Mouse (Mus musculus) heart, embryonic 14.5 days (tissue): ENCODE measurements around the gene Ccdc36. TPM values are rescaled to one million over a fixed set of nuclear protein-coding genes. Genes with fewer than 3 reads are reported as not detected.

Source experiments
- ATAC-seq: fragments of 200-750 bp; cut with Nextera tagmentation; 2 replicates; pipeline ENCODE4 v1.8.0; 2017; ENCODE audit warnings: low read depth, moderate TSS enrichment; ENCODE audit not compliant: insufficient number of reproducible peaks, insufficient read depth, low FRiP score
- H3K27ac ChIP-seq, 2 experiments: fragments of 200-500 bp in 1 of 2; fragments of 300-500 bp in 1 of 2; sonication (generic) in 1 of 2; replicated peaks in 1 of 2; 2 replicates each; pipeline ENCODE4 v1.5.1; 2012 to 2014; ENCODE audit warnings: low read depth in 2 of 2, low read length in 2 of 2, control low read depth in 1 of 2, mild to moderate bottlenecking in 1 of 2, mixed read lengths in 1 of 2; ENCODE audit not compliant: control insufficient read depth in 1 of 2, insufficient read depth in 1 of 2
- H3K27me3 ChIP-seq: fragments of 300-500 bp; sonication (generic); 2 replicates; pipeline ENCODE4 v1.6.1; 2014; ENCODE audit warnings: mild to moderate bottlenecking, low read length, control low read depth; ENCODE audit not compliant: control insufficient read depth, insufficient read depth
- H3K36me3 ChIP-seq: fragments of 300-500 bp; sonication (generic); 2 replicates; pipeline ENCODE4 v1.6.1; 2014; ENCODE audit warnings: mild to moderate bottlenecking, control low read depth, low read length, mixed read lengths; ENCODE audit not compliant: control insufficient read depth, insufficient read depth
- H3K4me1 ChIP-seq, 2 experiments: fragments of 200-500 bp in 1 of 2; fragments of 300-500 bp in 1 of 2; sonication (generic) in 1 of 2; 2 replicates each; pipeline ENCODE4 v1.6.1; 2012 to 2014; ENCODE audit warnings: low read length in 2 of 2, control low read depth in 1 of 2, mixed read lengths in 1 of 2; ENCODE audit not compliant: control insufficient read depth in 2 of 2, insufficient read depth in 2 of 2
- H3K4me2 ChIP-seq: fragments of 300-500 bp; sonication (generic); 2 replicates; pipeline ENCODE4 v1.6.1; 2014; ENCODE audit warnings: mild to moderate bottlenecking, low read length
- H3K4me3 ChIP-seq, 2 experiments: fragments of 200-500 bp in 1 of 2; fragments of 300-500 bp in 1 of 2; sonication (generic) in 1 of 2; 2 replicates each; pipeline ENCODE4 v1.5.1; 2012 to 2014; ENCODE audit warnings: low read length in 2 of 2, mild to moderate bottlenecking in 2 of 2, control low read depth in 1 of 2, low read depth in 1 of 2, moderate library complexity in 1 of 2; ENCODE audit not compliant: control insufficient read depth in 1 of 2, insufficient read depth in 1 of 2
- H3K9ac ChIP-seq: fragments of 300-500 bp; sonication (generic); 2 replicates; pipeline ENCODE4 v1.6.1; 2014; ENCODE audit warnings: mild to moderate bottlenecking, low read length
- H3K9me3 ChIP-seq: fragments of 300-500 bp; sonication (generic); 2 replicates; pipeline ENCODE4 v1.6.1; 2016; ENCODE audit warnings: low read length, control low read depth; ENCODE audit not compliant: control insufficient read depth
- WGBS: fragments of 180-500 bp; shearing (Covaris S2); extraction: QIAGEN DNeasy Blood & Tissue Kit; methylation state at CpG from one replicate; pipeline ENCODE4 v1.1.7; 2014; 5-methylcytosine and 5-hydroxymethylcytosine counted together
- polyA plus RNA-seq: library from polyadenylated mRNA; unstranded; fragments of >200 nt; fragmentation: Nextera tagmentation; extraction: Ambion mirVana; gene quantifications from 2 replicates; pipeline ENCODE4 v1.2.1, GENCODE M21; 2014

The Ccdc36 gene
- polyA plus RNA-seq, 1 experiment from 2014 or later, result 0.88 TPM

DNA sequence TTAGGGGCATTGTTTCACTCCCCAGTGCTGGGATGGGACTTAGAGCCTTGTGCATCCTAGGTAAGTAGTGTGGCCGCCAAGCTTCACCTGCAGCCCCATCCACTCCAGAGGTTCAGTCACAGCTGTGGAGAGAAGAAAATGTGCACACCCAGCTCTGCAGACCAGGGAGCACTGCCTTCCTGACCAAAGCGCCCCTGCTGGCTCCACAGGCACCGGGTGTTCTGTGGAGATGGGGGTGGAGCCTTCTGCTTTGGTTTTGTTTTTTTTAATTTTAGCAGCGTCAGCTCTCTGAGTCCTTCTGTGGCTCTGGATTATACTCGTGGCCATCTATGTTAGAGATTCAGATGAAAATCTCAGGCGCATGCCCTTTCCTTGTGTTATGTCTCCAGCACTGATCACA, 39.1 kb downstream of the Ccdc36 start:
- Histone ChIP-seq H3K27ac (no peak overlapping the region), H3K9me3 (no peaks in the 10 kb centered on the region), H3K4me3 (no peak overlapping the region), H3K4me1 (no peaks in the 10 kb centered on the region), H3K27me3 (no peaks in the 10 kb centered on the region), H3K4me2 (no peak overlapping the region), H3K36me3 (peaks cover 96% of the 10 kb centered on the region), H3K9ac (no peak overlapping the region)
- 76% methylated on average over 6 of the region's 6 CpGs for WGBS
- ATAC-seq, result no peak

DNA sequence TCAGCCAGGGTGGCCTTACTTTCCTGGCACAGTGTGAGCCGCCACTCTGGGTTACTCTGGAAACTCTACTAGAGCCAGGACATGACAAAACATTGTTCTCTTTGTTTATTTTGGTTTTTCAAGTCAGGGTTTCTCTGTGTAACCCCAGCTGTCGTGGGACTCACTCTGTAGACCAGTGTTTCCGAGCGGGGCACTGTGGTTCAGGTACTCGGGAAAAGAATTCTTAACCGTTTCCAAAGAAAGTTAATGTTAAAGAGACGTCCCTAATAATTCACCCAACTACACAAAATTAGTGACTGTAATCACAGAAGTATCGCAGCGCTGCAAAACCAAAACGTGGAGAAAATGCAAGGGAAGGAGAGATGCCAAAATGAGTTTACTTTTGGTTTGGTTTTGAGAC, 39.7 kb downstream of the Ccdc36 start:
- WGBS, result 88% methylated on average over 10 of the region's 10 CpGs
- peaks cover 96% of the 10 kb centered on the region for H3K36me3 ChIP-seq
- no peaks in the 10 kb centered on the region for H3K27me3 ChIP-seq
- no peak overlapping the region for H3K4me2 ChIP-seq
- H3K4me3 ChIP-seq, result no peak overlapping the region
- H3K4me1 ChIP-seq, result no peaks in the 10 kb centered on the region
- no peak for ATAC-seq
- no peak overlapping the region for H3K9ac ChIP-seq
- no peak overlapping the region for H3K27ac ChIP-seq
- no peaks in the 10 kb centered on the region for H3K9me3 ChIP-seq

DNA sequence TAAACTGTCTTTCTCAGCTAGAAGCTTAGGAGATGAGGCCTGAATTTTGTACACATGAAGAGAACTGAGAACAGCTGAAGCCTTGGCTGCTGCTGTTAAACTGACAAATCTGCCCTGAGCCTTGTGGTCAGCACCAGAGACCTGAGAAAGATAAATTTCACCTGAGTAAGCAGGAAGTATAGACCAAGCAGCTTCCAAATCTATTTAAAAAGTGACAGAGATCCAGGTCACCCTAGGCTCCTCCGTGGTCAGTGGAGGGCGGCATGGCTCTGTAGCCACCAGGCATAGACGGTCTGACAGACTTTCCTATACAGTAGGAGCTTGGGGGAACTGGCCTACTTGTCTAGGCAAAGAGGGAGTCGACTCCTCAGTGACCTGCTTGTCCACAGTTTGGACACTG, 41.5 kb downstream of the Ccdc36 start:
- 77% methylated on average over 4 of the region's 4 CpGs for WGBS
- H3K36me3 ChIP-seq, result peaks cover 96% of the 10 kb centered on the region

GRCm38 (mm10) chr9:108385006-108385405, 43.3 kb downstream of the Ccdc36 start:
- Histone ChIP-seq H3K36me3 (peaks cover 97% of the 10 kb centered on the region), H3K27me3 (no peaks in the 10 kb centered on the region), H3K9ac (no peak overlapping the region), H3K9me3 (no peaks in the 10 kb centered on the region), H3K27ac (no peak overlapping the region), H3K4me2 (no peak overlapping the region), H3K4me3 (no peak overlapping the region), H3K4me1 (no peaks in the 10 kb centered on the region)
- WGBS, result 81% methylated on average over 7 of the region's 7 CpGs
- no peak for ATAC-seq

More for the DNA sequence above, 41.5 kb downstream of the Ccdc36 start:
- no peak overlapping the region for H3K4me2 ChIP-seq
- ATAC-seq, result no peak
- no peaks in the 10 kb centered on the region for H3K9me3 ChIP-seq
- no peak overlapping the region for H3K27ac ChIP-seq
- no peak overlapping the region for H3K4me3 ChIP-seq
- H3K9ac ChIP-seq, result no peak overlapping the region
- H3K27me3 ChIP-seq, result no peaks in the 10 kb centered on the region
- no peaks in the 10 kb centered on the region for H3K4me1 ChIP-seq

DNA sequence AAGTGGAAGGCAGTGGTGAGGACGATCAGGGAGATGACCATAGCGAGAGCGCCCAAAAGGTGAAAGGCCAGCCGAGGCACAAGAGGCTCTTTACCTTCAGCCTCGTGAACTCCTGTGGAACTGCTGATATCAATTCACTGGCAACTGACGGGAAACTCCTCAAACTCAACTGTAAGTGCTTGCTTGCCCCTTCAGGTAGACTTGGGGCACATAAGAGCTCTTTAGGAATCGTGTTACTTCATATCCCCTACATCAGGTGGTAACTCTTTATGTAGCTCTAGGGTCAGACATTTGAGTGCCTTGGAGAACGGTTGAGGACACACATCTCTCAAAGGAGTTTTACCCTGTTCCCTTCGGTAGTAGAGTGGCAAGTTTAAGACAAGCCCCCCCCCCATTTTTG, 46.9 kb downstream of the Ccdc36 start:
- no peak for ATAC-seq
- H3K9me3 ChIP-seq, result no peaks in the 10 kb centered on the region
- no peak overlapping the region for H3K4me3 ChIP-seq
- WGBS, result 90% methylated on average over 9 of the region's 9 CpGs
- H3K27me3 ChIP-seq, result no peaks in the 10 kb centered on the region
- no peak overlapping the region for H3K9ac ChIP-seq
- 0 out of 4 replicates have a peak, but pooled peaks cover 0 to 4% of the 10 kb centered on the region in 2 experiments for H3K4me1 ChIP-seq
- no peak overlapping the region for H3K4me2 ChIP-seq
- H3K36me3 ChIP-seq, result peaks cover 99% of the 10 kb centered on the region
- H3K27ac ChIP-seq, result no peak overlapping the region

DNA sequence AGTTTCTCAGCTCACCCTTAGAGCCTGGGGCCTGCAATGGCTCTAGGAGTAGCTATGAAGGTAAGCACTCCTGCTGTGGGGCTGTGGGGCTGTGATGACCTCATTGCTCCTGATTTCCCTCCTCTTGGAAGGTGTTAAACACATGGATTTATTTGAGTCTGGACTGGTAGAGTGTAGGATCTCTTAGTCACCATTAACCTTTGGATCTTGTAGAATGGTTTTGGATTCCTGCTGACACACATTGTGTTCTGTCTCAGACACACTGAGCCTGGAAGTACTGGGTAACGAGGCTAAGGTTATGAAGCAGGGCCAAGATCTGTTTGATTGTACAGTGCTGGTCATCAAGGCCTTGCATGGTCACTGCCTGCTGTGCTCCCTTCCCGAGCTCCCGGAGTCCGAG, 49.0 kb downstream of the Ccdc36 start:
- Histone ChIP-seq H3K9me3 (no peaks in the 10 kb centered on the region), H3K4me1 (0 out of 4 replicates have a peak, but pooled peaks cover 0 to 4% of the 10 kb centered on the region in 2 experiments), H3K9ac (no peak overlapping the region), H3K27me3 (no peaks in the 10 kb centered on the region), H3K4me2 (no peak overlapping the region), H3K36me3 (peaks cover 98% of the 10 kb centered on the region), H3K4me3 (no peak overlapping the region), H3K27ac (no peak overlapping the region)
- no peak for ATAC-seq
- WGBS, result 52% methylated on average over 4 of the region's 4 CpGs

GRCm38 (mm10) chr9:108378736-108379135, 49.5 kb downstream of the Ccdc36 start:
- peaks cover 98% of the 10 kb centered on the region for H3K36me3 ChIP-seq
- no peak for ATAC-seq
- H3K4me2 ChIP-seq, result no peak overlapping the region
- no peaks in the 10 kb centered on the region for H3K27me3 ChIP-seq
- H3K27ac ChIP-seq, result 0 out of 4 replicates have a peak overlapping the region, but pooled peaks of 1 of the 2 experiments have one; percentile 24
- H3K9ac ChIP-seq, result no peak overlapping the region
- H3K9me3 ChIP-seq, result no peaks in the 10 kb centered on the region
- 65% methylated on average over 5 of the region's 5 CpGs for WGBS
- H3K4me3 ChIP-seq, result no peak overlapping the region
- H3K4me1 ChIP-seq, result 0 out of 4 replicates have a peak, but pooled peaks cover 0 to 4% of the 10 kb centered on the region in 2 experiments

GRCm38 (mm10) chr9:108378234-108378633, 50.0 kb downstream of the Ccdc36 start:
- Histone ChIP-seq H3K4me1 (0 out of 4 replicates have a peak, but pooled peaks cover 0 to 4% of the 10 kb centered on the region in 2 experiments), H3K36me3 (peaks cover 98% of the 10 kb centered on the region), H3K27ac (no peak overlapping the region), H3K4me2 (no peak overlapping the region), H3K27me3 (no peaks in the 10 kb centered on the region), H3K4me3 (no peak overlapping the region), H3K9ac (no peak overlapping the region), H3K9me3 (no peaks in the 10 kb centered on the region)
- no peak for ATAC-seq
- WGBS, result 28% methylated on average over 9 of the region's 9 CpGs
